Comparison of ENCODE assay signal across 13 mouse cellular contexts in the genomic region with DNA sequence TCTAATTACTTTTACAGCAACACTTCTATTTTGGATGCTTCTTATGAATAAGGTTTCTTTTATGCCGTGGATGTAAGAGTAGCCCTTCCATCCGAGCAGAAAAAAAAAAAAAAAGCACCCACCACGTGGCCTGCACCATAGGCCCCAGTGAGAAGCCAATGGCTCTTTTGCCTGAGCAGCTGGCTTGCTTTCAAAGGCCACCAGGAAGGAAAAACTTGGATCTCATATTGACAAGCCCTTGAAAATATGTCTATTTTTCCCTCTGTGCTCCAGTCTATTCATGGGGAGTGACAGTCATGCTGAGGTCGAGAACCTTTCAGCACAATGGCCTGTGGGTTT.
A peak's percentile ranks its signal among the peaks of the same experiment; 100 is the strongest.
DNase-seq lines count a peak whose midpoint lies in the region; ATAC-seq and TF ChIP-seq lines count a peak whose summit lies in the region.
"Had no signal": no experiment of that assay in that cellular context is flagged by ENCODE, and none has a peak within 500 bp of the region (broad histone marks: within the 10 kb centered on the region; RNA-seq: fewer than 3 reads in every experiment).

No protein-coding gene starts in this region.

- no peak overlapping the region for H3K27ac ChIP-seq in heart, embryonic 13.5 days (replicated peaks)
- H3K27ac ChIP-seq in forebrain, embryonic 13.5 days: no peak overlapping the region
- H3K27ac ChIP-seq in midbrain, embryonic 16.5 days (ENCODE audit: low read length): no peak overlapping the region
- H3K27ac ChIP-seq: heart, adult 2 months; liver, embryonic 14.5 days had no signal

- H3K36me3 ChIP-seq in heart, embryonic 13.5 days: no peaks in the 10 kb centered on the region
- H3K36me3 ChIP-seq in forebrain, embryonic 13.5 days (ENCODE audit: poor library complexity, severe bottlenecking): no peaks in the 10 kb centered on the region
- no peaks in the 10 kb centered on the region for H3K36me3 ChIP-seq in midbrain, embryonic 16.5 days (ENCODE audit: control insufficient read depth, insufficient read depth, low read length)

- H3K4me2 ChIP-seq in heart, embryonic 13.5 days: peak overlapping the region; percentile 57
- H3K4me2 ChIP-seq in forebrain, embryonic 13.5 days: peak overlapping the region; percentile 31; the same call in 1 of the 2 replicates
- no peak overlapping the region for H3K4me2 ChIP-seq in midbrain, embryonic 16.5 days (ENCODE audit: low read length)

- no peak for TF ChIP-seq POLR2A in lung, adult 2 months (IDR thresholded peaks at IDR 0.05; ENCODE audit: borderline replicate concordance, extremely low read depth, low read depth, low read length)

- DNase-seq in heart, postnatal 14 days: no peak
- peak; percentile 25 for DNase-seq in lung, postnatal 10 days
- no peak for DNase-seq in lung, adult 2 months
- DNase-seq in natural killer cell, adult 2 months (ENCODE audit: low spot score in 2 of 2): no peak
- DNase-seq: adrenal gland, postnatal 36 days; heart, adult 2 months; kidney, adult 9 months; lung, postnatal 4 days; thymus, adult 18-20 months had no signal

- intact Hi-C loops in heart, postnatal 14 days (cut with DNase I): no loop called here

- H3K9me3 ChIP-seq in heart, embryonic 13.5 days: no peaks in the 10 kb centered on the region
- no peaks in the 10 kb centered on the region for H3K9me3 ChIP-seq in forebrain, embryonic 13.5 days (replicated peaks)
- H3K9me3 ChIP-seq in midbrain, embryonic 16.5 days (replicated peaks; ENCODE audit: control insufficient read depth, low read length, poor library complexity, severe bottlenecking): no peaks in the 10 kb centered on the region

- H3K27me3 ChIP-seq in heart, embryonic 13.5 days (replicated peaks): peaks cover 4% of the 10 kb centered on the region; the same call in 1 of the 2 replicates
- peaks cover 63% of the 10 kb centered on the region for H3K27me3 ChIP-seq in forebrain, embryonic 13.5 days
- no peaks in the 10 kb centered on the region for H3K27me3 ChIP-seq in midbrain, embryonic 16.5 days (ENCODE audit: control insufficient read depth, insufficient read depth, low read depth, low read length)

- 0 out of 2 replicates have a peak overlapping the region, but pooled peaks have one; percentile 28 for H3K9ac ChIP-seq in heart, embryonic 13.5 days
- no peak overlapping the region for H3K9ac ChIP-seq in forebrain, embryonic 13.5 days
- 0 out of 2 replicates have a peak overlapping the region, but pooled peaks have one; percentile 16 for H3K9ac ChIP-seq in midbrain, embryonic 16.5 days (ENCODE audit: low read depth, low read length)
- H3K9ac ChIP-seq: liver, embryonic 14.5 days had no signal

- no peak for TF ChIP-seq CTCF in lung, adult 2 months (IDR thresholded peaks at IDR 0.05; ENCODE audit: insufficient read depth, low read length)

- 32% methylated on average over 4 of the region's 4 CpGs for WGBS in heart, embryonic 13.5 days
- WGBS in lung, adult 2 months: 44% methylated on average over 4 of the region's 4 CpGs
- 5% methylated on average over 4 of the region's 4 CpGs for WGBS in forebrain, embryonic 13.5 days
- WGBS in midbrain, embryonic 16.5 days: 19% methylated on average over 4 of the region's 4 CpGs

- ATAC-seq in heart, embryonic 13.5 days (ENCODE audit: extremely low read depth, insufficient number of reproducible peaks, low FRiP score, low TSS enrichment): no peak
- ATAC-seq in forebrain, embryonic 13.5 days: peak; percentile 88
- peak; percentile 67; the same call in 1 of the 2 replicates for ATAC-seq in midbrain, embryonic 16.5 days

- peaks cover 12% of the 10 kb centered on the region for H3K4me1 ChIP-seq in heart, embryonic 13.5 days
- no peaks in the 10 kb centered on the region for H3K4me1 ChIP-seq in lung, adult 2 months (ENCODE audit: control insufficient read depth, insufficient read depth, low read length)
- peaks cover 12% of the 10 kb centered on the region; the same call in 1 of the 2 replicates for H3K4me1 ChIP-seq in forebrain, embryonic 13.5 days
- peaks cover 12% of the 10 kb centered on the region for H3K4me1 ChIP-seq in midbrain, embryonic 16.5 days (ENCODE audit: control insufficient read depth, insufficient read depth, low read length)

- no peak overlapping the region for H3K4me3 ChIP-seq in heart, embryonic 13.5 days
- H3K4me3 ChIP-seq in lung, adult 2 months (replicated peaks; ENCODE audit: extremely low read depth, low read depth, low read length): no peak overlapping the region
- H3K4me3 ChIP-seq in forebrain, embryonic 13.5 days: no peak overlapping the region
- H3K4me3 ChIP-seq in midbrain, embryonic 16.5 days (ENCODE audit: low read depth, low read length): no peak overlapping the region
- H3K4me3 ChIP-seq: heart, adult 2 months had no signal
